Mouse (Mus musculus) midbrain, embryonic 12.5 days (tissue): ENCODE data around the gene Samd8. TPM values are rescaled to one million over a fixed set of nuclear protein-coding genes. Genes with fewer than 3 reads are reported as not detected.

Experiments used
- ATAC-seq: fragments of 200-750 bp; cut with Nextera tagmentation; 2 replicates; pipeline ENCODE4 v1.8.0; 2017; ENCODE audit warnings: low read depth, moderate TSS enrichment, moderate library complexity; ENCODE audit not compliant: low FRiP score
- H3K27ac ChIP-seq: fragments of 300-500 bp; sonication (generic); replicated peaks from 2 replicates; pipeline ENCODE4 v1.5.1; 2016; ENCODE audit warnings: mild to moderate bottlenecking
- H3K27me3 ChIP-seq: fragments of 300-500 bp; sonication (generic); 2 replicates; pipeline ENCODE4 v1.6.1; 2016; ENCODE audit warnings: mild to moderate bottlenecking
- H3K36me3 ChIP-seq: fragments of 300-500 bp; sonication (generic); 2 replicates; pipeline ENCODE4 v1.6.1; 2016
- H3K4me1 ChIP-seq: fragments of 300-500 bp; sonication (generic); 2 replicates; pipeline ENCODE4 v1.6.1; 2016
- H3K4me2 ChIP-seq: fragments of 300-500 bp; sonication (generic); replicated peaks from 2 replicates; pipeline ENCODE4 v1.6.1; 2016; ENCODE audit warnings: mild to moderate bottlenecking, moderate library complexity
- H3K4me3 ChIP-seq: fragments of 300-500 bp; sonication (generic); 2 replicates; pipeline ENCODE4 v1.5.1; 2016; ENCODE audit warnings: mild to moderate bottlenecking
- H3K9ac ChIP-seq: fragments of 300-500 bp; sonication (generic); replicated peaks from 2 replicates; pipeline ENCODE4 v1.6.1; 2016; ENCODE audit warnings: mild to moderate bottlenecking, moderate library complexity
- H3K9me3 ChIP-seq: fragments of 300-500 bp; sonication (generic); 2 replicates; pipeline ENCODE4 v1.6.1; 2016; ENCODE audit warnings: mild to moderate bottlenecking
- WGBS: fragments of 180-500 bp; shearing (Covaris S2); methylation state at CpG from one replicate; pipeline ENCODE4 v1.1.7; 2016; 5-methylcytosine and 5-hydroxymethylcytosine counted together
- polyA plus RNA-seq: library from polyadenylated mRNA; unstranded; fragments of >200 nt; fragmentation: Nextera tagmentation; extraction: Ambion mirVana; gene quantifications from 2 replicates; pipeline ENCODE4 v1.2.1, GENCODE M21; 2016

Gene Samd8
- polyA plus RNA-seq, 1 experiment from 2014 or later = 14.3 TPM

DNA sequence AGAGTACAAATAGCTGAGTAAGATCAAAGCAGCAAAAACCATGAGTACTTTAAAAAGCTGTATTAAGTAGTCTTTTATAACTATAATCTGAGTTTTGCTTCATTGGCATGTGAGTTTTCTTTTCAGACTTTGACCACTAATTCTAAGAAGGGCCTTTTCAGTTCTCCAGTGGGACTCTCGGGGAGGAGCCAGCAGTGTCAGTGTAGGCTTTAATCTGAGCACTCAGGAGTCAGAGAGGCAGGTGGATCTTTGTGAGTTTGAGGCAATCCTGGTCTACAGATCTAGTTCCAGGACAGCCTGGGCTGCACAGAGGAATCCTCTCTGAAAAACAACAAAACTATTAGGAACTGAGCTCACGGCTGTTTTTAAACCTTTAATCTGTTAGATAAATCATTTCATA, 23.6 kb downstream of the Samd8 start:
- WGBS = 53% methylated on average over 2 of the region's 2 CpGs
- no peak overlapping the region for H3K4me3 ChIP-seq

DNA sequence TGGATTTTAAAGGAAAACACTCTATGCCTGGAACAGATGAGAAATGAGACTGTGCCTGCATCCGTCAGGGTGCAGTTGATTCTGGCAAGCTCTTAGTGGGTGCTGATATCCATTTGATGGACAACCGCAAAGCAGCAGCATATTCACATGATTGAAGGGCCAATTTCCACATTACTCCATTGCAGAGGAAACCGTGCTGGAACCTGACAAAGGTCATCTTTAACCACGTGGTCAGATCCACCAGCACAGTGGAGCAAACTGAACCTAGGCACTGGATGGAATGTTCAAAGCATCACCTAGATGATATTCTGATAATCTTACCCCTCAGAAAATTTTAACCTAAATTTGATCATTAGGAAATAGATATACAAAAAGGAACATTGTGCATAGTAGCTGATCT, 25.9 kb downstream of the Samd8 start:
- 94% methylated on average over 4 of the region's 4 CpGs for WGBS
- H3K27me3 ChIP-seq = no peaks in the 10 kb centered on the region
- H3K4me3 ChIP-seq = no peak overlapping the region
- no peaks in the 10 kb centered on the region for H3K9me3 ChIP-seq
- H3K4me1 ChIP-seq = no peaks in the 10 kb centered on the region
- H3K4me2 ChIP-seq = no peak overlapping the region
- no peak for ATAC-seq
- H3K9ac ChIP-seq = no peak overlapping the region
- peaks cover 27% of the 10 kb centered on the region for H3K36me3 ChIP-seq
- H3K27ac ChIP-seq = no peak overlapping the region

More for the DNA sequence above, 23.6 kb downstream of the Samd8 start:
- Histone ChIP-seq H3K9ac (no peak overlapping the region), H3K36me3 (0 out of 2 replicates have a peak, but pooled peaks cover 11% of the 10 kb centered on the region), H3K9me3 (no peaks in the 10 kb centered on the region), H3K27me3 (no peaks in the 10 kb centered on the region), H3K4me2 (no peak overlapping the region), H3K27ac (no peak overlapping the region), H3K4me1 (0 out of 2 replicates have a peak, but pooled peaks cover 3% of the 10 kb centered on the region)
- no peak for ATAC-seq

DNA sequence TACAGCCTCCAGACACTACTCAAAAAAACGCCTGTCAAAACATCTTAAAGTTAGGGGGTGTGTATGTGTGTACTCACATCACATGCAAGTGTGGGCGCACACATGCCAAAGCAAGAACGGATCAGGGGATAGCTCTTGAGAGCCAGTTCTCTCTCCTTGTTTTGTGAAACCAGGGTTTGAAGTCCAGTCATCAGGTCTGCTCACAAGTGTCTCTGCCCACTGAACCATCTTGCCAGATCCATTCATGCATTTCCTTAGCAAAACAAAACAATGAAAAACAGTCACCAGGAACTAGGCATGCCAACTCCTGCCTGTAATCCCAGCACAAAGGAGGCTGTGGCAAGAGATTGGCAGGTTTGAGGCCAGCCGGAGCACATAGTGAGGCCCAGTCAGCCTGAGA, 36.2 kb downstream of the Samd8 start:
- H3K4me2 ChIP-seq = no peak overlapping the region
- no peak overlapping the region for H3K9ac ChIP-seq
- H3K4me1 ChIP-seq = peaks cover 5% of the 10 kb centered on the region; the same call in 1 of the 2 replicates
- WGBS = 66% methylated on average over 4 of the region's 4 CpGs
- H3K27ac ChIP-seq = no peak overlapping the region
- H3K27me3 ChIP-seq = no peaks in the 10 kb centered on the region
- H3K4me3 ChIP-seq = no peak overlapping the region
- no peaks in the 10 kb centered on the region for H3K9me3 ChIP-seq
- no peak for ATAC-seq
- peaks cover 18% of the 10 kb centered on the region for H3K36me3 ChIP-seq

DNA sequence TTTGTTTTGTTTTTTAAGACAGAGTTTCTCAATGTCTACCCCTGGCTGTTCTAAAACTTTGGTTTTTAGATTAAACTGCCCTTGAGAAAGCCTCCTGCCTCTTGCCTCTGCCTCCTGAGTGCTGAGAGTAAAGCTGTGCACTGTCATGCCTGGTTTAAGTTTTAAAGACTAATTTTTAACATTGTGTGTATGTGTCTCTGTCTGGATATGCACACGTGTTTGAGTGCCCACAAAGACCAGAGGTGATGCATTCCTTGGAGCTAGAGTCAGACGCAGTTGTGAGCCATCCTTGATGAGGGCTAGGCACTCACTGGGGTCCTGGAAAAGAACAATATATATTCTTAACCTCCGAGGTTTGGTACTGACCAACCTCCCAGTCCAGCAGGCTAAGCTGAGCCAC, 37.0 kb downstream of the Samd8 start:
- no peak overlapping the region for H3K9ac ChIP-seq
- H3K27ac ChIP-seq = no peak overlapping the region
- no peaks in the 10 kb centered on the region for H3K27me3 ChIP-seq
- peaks cover 17% of the 10 kb centered on the region for H3K36me3 ChIP-seq
- H3K4me3 ChIP-seq = no peak overlapping the region
- ATAC-seq = no peak
- no peaks in the 10 kb centered on the region for H3K9me3 ChIP-seq
- WGBS = 79% methylated on average over 3 of the region's 3 CpGs
- H3K4me1 ChIP-seq = peaks cover 5% of the 10 kb centered on the region; the same call in 1 of the 2 replicates
- H3K4me2 ChIP-seq = no peak overlapping the region

DNA sequence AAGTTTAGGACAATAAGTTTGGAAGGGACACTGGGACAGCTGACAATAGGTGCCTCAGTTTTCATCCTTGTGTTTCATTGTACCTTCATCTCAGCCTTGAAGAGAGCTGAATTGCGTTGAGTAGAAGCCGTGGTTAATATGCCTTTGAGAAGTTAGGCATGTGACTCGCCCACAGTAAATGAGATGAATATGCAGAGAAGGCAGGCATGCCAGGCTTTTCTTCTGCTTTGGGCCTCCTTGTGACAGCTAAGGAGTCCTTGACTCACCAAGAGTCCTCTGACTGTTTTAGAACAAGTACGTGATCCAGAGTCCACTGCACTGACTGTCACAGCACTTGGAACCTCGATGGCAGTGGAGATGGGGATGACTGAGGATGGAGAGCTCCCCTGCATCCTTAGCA, 37.8 kb downstream of the Samd8 start:
- H3K4me3 ChIP-seq = no peak overlapping the region
- peaks cover 22% of the 10 kb centered on the region for H3K36me3 ChIP-seq
- no peaks in the 10 kb centered on the region for H3K9me3 ChIP-seq
- no peak overlapping the region for H3K27ac ChIP-seq
- no peaks in the 10 kb centered on the region for H3K27me3 ChIP-seq
- 94% methylated on average over 5 of the region's 5 CpGs for WGBS
- no peak overlapping the region for H3K4me2 ChIP-seq
- H3K9ac ChIP-seq = no peak overlapping the region
- peaks cover 5% of the 10 kb centered on the region; the same call in 1 of the 2 replicates for H3K4me1 ChIP-seq
- ATAC-seq = no peak

DNA sequence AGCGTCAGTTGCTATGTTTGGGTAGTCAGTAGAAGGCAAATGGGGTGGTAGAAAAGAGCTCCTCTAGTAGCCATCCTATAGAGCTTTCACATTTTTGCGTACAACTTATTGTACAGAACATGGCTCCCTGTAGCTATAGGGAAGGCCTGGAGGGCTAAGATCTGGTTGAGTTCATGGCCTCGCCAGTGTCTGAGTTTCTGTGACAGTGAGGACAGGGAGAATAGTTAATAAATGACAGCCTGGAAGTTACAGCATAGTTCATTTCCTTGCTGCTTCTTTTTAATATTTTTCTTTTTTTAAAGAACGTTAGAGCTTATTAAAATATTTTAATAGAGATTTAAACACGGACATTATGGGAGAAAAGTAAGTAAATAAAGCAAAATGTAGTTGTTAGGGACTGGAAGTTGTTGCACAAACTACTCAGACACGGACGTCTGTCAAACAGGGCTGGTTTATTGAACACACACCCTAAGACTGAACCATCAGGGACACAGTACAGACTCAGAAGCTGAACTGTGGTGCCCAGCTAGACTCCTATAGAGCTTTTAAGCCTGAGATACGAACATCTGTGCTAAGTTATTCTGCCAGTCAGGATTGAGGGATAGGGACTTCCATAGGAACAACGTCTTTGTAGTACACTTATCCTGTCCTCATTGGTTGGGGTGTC, 40.4 kb downstream of the Samd8 start:
- Histone ChIP-seq H3K4me3 (no peak overlapping the region), H3K36me3 (peaks cover 24% of the 10 kb centered on the region)

DNA sequence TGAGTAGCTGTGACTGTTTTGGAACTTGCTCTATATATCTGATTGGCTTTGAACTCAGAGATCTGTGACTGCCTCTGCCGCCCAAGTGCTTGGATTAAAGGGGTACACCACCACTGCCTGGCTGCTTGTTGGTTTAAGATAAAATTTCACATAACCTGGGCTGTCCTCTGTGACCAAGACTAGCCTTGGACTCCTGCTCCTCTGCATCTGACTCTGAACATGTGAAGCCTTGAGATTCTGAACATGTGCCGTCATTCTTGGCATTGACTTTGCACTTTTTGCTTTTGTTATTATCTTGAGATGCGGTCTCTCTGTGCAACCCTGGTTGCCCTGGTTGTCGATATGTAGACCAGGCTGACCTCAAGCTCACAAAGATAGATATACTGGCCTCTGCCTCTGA, 41.4 kb downstream of the Samd8 start:
- peaks cover 7% of the 10 kb centered on the region; the same call in 1 of the 2 replicates for H3K4me1 ChIP-seq
- ATAC-seq = no peak
- H3K4me3 ChIP-seq = no peak overlapping the region
- peaks cover 24% of the 10 kb centered on the region for H3K36me3 ChIP-seq
- WGBS = 95% methylated on average over 4 of the region's 4 CpGs
- no peak overlapping the region for H3K9ac ChIP-seq
- no peaks in the 10 kb centered on the region for H3K9me3 ChIP-seq
- H3K27ac ChIP-seq = no peak overlapping the region
- no peak overlapping the region for H3K4me2 ChIP-seq
- no peaks in the 10 kb centered on the region for H3K27me3 ChIP-seq

More for the DNA sequence above, 40.4 kb downstream of the Samd8 start:
- Histone ChIP-seq H3K4me2 (no peak overlapping the region), H3K9ac (no peak overlapping the region), H3K4me1 (peaks cover 12% of the 10 kb centered on the region; the same call in 1 of the 2 replicates), H3K27ac (no peak overlapping the region), H3K9me3 (no peaks in the 10 kb centered on the region), H3K27me3 (no peaks in the 10 kb centered on the region)
- 90% methylated on average over 9 of the region's 9 CpGs for WGBS
- ATAC-seq = no peak

DNA sequence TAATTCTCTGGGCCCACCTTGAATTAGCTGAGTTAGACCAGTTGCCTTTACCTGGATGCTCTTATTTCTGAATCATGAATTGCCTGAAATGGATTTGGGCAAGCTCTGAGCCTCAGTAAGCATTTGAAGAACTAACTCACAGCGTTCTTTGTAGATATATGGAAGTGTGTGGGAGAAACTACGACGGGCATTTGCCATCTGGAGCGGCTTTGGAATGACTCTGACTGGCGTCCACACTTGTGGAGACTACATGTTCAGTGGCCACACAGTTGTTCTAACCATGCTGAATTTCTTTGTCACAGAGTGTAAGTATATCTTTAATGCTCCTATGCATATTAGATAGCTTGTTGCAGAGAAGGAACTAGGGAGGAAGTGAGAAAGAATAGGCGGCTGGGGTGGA, 41.9 kb downstream of the Samd8 start:
- Histone ChIP-seq H3K9me3 (no peaks in the 10 kb centered on the region), H3K4me2 (no peak overlapping the region), H3K4me3 (no peak overlapping the region), H3K4me1 (peaks cover 7% of the 10 kb centered on the region; the same call in 1 of the 2 replicates), H3K27me3 (no peaks in the 10 kb centered on the region), H3K36me3 (peaks cover 24% of the 10 kb centered on the region), H3K27ac (no peak overlapping the region), H3K9ac (no peak overlapping the region)
- WGBS = 94% methylated on average over 6 of the region's 6 CpGs
- ATAC-seq = no peak

DNA sequence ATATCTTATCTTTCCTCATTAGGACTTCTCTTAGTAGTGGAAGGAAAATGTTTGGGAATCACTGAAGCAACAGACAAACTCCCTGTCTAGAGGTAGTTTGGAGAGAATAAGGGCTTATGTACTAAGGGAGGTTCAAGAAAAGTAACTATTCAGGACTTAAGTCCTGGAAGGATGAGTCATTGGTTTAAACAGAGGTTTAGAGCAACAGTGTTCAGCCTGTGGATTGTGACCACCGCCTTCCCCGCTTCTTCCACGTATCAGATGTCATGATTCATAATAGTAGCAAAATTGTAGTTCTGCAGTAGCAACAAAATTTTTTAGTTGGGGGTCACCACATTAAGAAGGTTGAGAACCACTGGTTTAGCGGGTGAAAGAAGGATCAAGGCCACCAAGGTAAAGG, 50.3 kb downstream of the Samd8 start:
- H3K9me3 ChIP-seq = no peaks in the 10 kb centered on the region
- WGBS = 94% methylated on average over 4 of the region's 4 CpGs
- no peak overlapping the region for H3K4me3 ChIP-seq
- no peak overlapping the region for H3K27ac ChIP-seq
- H3K36me3 ChIP-seq = no peaks in the 10 kb centered on the region
- ATAC-seq = no peak
- H3K4me1 ChIP-seq = no peaks in the 10 kb centered on the region
- no peak overlapping the region for H3K9ac ChIP-seq
- no peak overlapping the region for H3K4me2 ChIP-seq
- no peaks in the 10 kb centered on the region for H3K27me3 ChIP-seq

DNA sequence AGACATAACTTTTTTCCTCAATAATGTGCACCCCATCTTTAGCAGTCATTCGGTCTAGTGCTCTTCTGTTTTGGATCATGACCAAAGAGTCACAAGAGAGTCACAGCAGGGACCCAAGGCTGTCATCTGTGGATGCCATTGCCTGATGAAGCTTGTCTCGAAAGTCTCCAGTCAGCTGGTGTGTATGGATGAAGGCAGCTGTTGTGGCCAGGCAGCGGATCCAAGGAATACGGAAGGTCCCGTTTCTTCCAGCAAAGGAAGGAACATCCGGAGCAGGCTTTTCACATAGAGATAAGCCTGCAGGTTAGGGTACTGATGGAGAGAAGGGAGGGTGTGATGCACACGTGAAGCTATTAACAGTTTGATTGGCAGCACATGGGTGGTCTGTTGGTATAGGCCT, 51.3 kb downstream of the Samd8 start:
- Histone ChIP-seq H3K9ac (no peak overlapping the region), H3K36me3 (no peaks in the 10 kb centered on the region), H3K9me3 (no peaks in the 10 kb centered on the region), H3K27ac (no peak overlapping the region), H3K27me3 (no peaks in the 10 kb centered on the region), H3K4me1 (no peaks in the 10 kb centered on the region), H3K4me3 (no peak overlapping the region), H3K4me2 (no peak overlapping the region)
- WGBS = 84% methylated on average over 7 of the region's 7 CpGs
- ATAC-seq = no peak

DNA sequence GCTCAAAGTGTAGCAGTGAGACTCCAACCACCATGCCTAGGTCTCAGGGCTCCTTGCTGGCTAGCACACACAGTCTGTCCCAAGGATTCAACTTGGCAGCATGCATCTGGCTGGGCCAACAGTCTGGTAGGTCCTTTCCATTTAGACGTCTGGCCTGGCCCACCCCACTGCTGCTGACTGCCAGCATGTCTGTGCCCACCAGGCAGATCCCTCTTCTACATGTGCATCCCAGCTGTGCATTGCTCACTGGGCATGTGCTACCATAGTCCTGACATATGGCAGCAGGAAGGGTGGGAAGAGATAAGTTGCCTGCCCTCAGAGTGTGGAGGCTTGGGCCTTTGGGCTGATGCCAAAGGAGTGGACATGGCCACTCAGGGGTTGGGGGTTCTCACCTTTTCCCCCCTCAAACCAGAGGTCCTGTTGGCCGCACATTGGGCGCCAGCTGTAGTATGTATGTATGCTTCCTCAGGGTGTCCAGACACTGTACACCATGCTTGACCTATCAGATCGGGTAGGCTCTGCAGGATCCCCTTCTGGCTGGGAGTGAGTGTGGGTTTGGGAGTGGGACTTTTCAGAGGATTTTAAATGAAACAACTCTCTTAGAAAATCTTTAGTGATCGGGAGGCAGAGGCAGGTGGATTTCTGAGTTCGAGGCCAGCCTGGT, 52.3 kb downstream of the Samd8 start:
- Histone ChIP-seq H3K27ac (no peak overlapping the region), H3K9ac (no peak overlapping the region), H3K36me3 (no peaks in the 10 kb centered on the region), H3K4me3 (no peak overlapping the region), H3K9me3 (no peaks in the 10 kb centered on the region), H3K4me1 (no peaks in the 10 kb centered on the region), H3K4me2 (no peak overlapping the region), H3K27me3 (no peaks in the 10 kb centered on the region)
- no peak for ATAC-seq
- WGBS = 96% methylated on average over 6 of the region's 6 CpGs

DNA sequence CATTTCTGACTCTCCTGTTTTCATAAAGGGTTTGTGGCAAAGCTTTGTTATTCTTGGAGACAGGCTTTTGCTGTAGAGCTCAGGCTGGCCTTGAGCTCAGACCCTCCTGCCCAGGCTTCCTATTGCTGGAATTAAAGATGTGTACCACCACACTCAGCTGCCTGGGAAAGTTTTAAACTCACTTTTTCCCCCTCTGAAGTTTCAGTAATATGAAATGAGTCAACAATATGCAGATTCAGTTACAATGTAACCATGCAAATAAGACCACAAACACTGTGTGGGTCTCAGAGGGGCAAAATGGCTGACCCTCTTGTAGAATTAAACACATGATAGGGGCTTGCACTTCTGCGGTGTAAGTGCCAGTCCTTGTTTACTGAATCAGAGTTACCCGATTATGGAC, 55.9 kb downstream of the Samd8 start:
- Histone ChIP-seq H3K4me2 (no peak overlapping the region), H3K27ac (no peak overlapping the region), H3K9me3 (no peaks in the 10 kb centered on the region), H3K36me3 (no peaks in the 10 kb centered on the region), H3K4me3 (no peak overlapping the region), H3K27me3 (no peaks in the 10 kb centered on the region), H3K9ac (no peak overlapping the region), H3K4me1 (no peaks in the 10 kb centered on the region)
- WGBS = 92% methylated on average over 2 of the region's 2 CpGs
- no peak for ATAC-seq
